Mouse (Mus musculus) lung, postnatal 0 days (tissue): Measurements from ENCODE around the gene Slc4a7. TPM values are rescaled to one million over a fixed set of nuclear protein-coding genes. Genes with fewer than 3 reads are reported as not detected.

Experiments
- ATAC-seq: fragments of 200-750 bp; cut with Nextera tagmentation; 2 replicates; pipeline ENCODE4 v1.8.0; 2017; ENCODE audit warnings: moderate library complexity
- DNase-seq: peaks from one replicate; pipeline ENCODE4 v3.0.0-alpha.2; 2016; ENCODE audit warnings: low spot score
- H3K27ac ChIP-seq: fragments of 300-500 bp; sonication (generic); 2 replicates; pipeline ENCODE4 v1.5.1; 2014; ENCODE audit warnings: antibody characterized with exemption, mild to moderate bottlenecking, low read length, mixed read lengths
- H3K27me3 ChIP-seq: fragments of 300-500 bp; sonication (generic); replicated peaks from 2 replicates; pipeline ENCODE4 v1.6.1; 2014; ENCODE audit warnings: low read length, mixed read lengths; ENCODE audit not compliant: insufficient read depth
- H3K36me3 ChIP-seq: fragments of 300-500 bp; sonication (generic); 2 replicates; pipeline ENCODE4 v1.6.1; 2014; ENCODE audit warnings: low read length, mixed read lengths; ENCODE audit not compliant: insufficient read depth
- H3K4me1 ChIP-seq: fragments of 300-500 bp; sonication (generic); 2 replicates; pipeline ENCODE4 v1.6.1; 2014; ENCODE audit warnings: antibody characterized with exemption, low read depth, low read length, mixed read lengths; ENCODE audit not compliant: insufficient read depth
- H3K4me2 ChIP-seq: fragments of 300-500 bp; sonication (generic); replicated peaks from 2 replicates; pipeline ENCODE4 v1.6.1; 2014; ENCODE audit warnings: low read depth, mild to moderate bottlenecking, low read length, moderate library complexity, mixed read lengths
- H3K4me3 ChIP-seq: fragments of 300-500 bp; sonication (generic); 2 replicates; pipeline ENCODE4 v1.5.1; 2014; ENCODE audit warnings: low read depth, low read length
- H3K9ac ChIP-seq: fragments of 300-500 bp; sonication (generic); replicated peaks from 2 replicates; pipeline ENCODE4 v1.6.1; 2014; ENCODE audit warnings: low read depth, mild to moderate bottlenecking
- H3K9me3 ChIP-seq: fragments of 300-500 bp; sonication (generic); 2 replicates; pipeline ENCODE4 v1.6.1; 2016; ENCODE audit warnings: low read length, mixed read lengths
- CTCF ChIP-seq: IDR thresholded peaks from 2 replicates; pipeline ENCODE4 v1.5.1; 2016; ENCODE audit warnings: antibody characterized with exemption, mild to moderate bottlenecking
- EP300 ChIP-seq: IDR thresholded peaks from 2 replicates; pipeline ENCODE4 v1.6.1; 2016; ENCODE audit warnings: antibody characterized with exemption, mild to moderate bottlenecking, control low read depth
- WGBS: fragments of 180-500 bp; shearing (Covaris S2); extraction: QIAGEN DNeasy Blood & Tissue Kit; methylation state at CpG from one replicate; pipeline ENCODE4 v1.1.7; 2014; 5-methylcytosine and 5-hydroxymethylcytosine counted together
- polyA plus RNA-seq: library from polyadenylated mRNA; unstranded; fragments of >200 nt; fragmentation: Nextera tagmentation; extraction: Ambion mirVana; gene quantifications from 2 replicates; pipeline ENCODE4 v1.2.1, GENCODE M21; 2015

Slc4a7 gene
- polyA plus RNA-seq, 1 experiment from 2014 or later = 7.4 TPM

DNA sequence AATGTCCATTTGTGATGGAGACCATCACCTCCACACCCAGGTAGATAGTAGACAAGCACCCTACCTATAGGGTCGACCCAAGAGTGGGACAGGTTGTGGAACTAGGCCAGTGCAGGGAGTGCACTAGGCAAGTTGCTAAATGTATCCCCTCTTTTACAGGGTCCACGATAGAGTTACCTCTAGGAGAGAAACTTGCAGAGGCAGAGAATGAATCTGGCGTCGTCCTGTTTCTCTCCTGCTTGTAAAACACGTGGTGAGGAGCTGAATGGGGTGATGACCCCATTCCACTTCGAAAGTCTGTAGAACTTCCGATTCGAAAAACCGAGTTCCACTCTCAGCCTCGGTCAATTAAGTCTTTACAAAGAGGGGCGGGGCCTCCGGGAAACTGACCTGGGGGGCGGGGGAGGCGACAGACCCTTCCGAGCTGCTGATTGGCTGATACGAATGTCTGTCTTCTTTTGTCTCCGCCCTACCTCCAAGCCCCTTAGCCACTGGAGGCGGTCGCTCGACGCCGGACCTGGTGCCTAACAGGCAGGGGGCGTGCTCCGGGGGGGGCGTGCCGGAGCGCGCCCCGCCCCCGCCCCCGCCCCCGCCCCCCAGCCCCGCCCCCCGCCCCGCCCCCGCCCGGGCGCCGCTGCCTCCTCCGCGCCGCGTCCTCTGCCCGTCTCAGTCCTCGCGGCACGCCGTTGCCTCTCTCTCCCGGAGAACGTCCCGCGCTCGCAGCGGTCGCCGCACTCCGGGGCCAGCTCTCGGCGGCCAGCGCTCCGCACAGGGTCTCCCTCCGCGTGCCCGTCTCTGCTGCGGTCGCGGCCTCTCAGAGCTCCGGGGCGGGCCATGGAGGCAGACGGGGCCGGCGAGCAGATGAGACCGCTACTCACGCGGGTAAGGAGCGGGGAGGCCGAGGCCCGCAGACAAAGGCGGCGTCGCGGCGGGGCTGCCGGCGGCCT is 593 bp downstream of the Slc4a7 start:
- ATAC-seq (peak; percentile 98), DNase-seq (peak; percentile 97)
- H3K36me3 ChIP-seq = no peaks in the 10 kb centered on the region
- H3K4me2 ChIP-seq = peak overlapping the region; percentile 83
- WGBS = under 1% methylated on average over 33 of the region's 85 CpGs
- no peaks in the 10 kb centered on the region for H3K4me1 ChIP-seq
- H3K9me3 ChIP-seq = no peaks in the 10 kb centered on the region
- H3K27ac ChIP-seq = peak overlapping the region; percentile 93
- H3K9ac ChIP-seq = peak overlapping the region; percentile 77
- H3K4me3 ChIP-seq = peak overlapping the region; percentile 86
- TF ChIP-seq CTCF (peak; percentile 13; the same call in 1 of the 2 replicates), EP300 (no peak)
- H3K27me3 ChIP-seq = no peaks in the 10 kb centered on the region

DNA sequence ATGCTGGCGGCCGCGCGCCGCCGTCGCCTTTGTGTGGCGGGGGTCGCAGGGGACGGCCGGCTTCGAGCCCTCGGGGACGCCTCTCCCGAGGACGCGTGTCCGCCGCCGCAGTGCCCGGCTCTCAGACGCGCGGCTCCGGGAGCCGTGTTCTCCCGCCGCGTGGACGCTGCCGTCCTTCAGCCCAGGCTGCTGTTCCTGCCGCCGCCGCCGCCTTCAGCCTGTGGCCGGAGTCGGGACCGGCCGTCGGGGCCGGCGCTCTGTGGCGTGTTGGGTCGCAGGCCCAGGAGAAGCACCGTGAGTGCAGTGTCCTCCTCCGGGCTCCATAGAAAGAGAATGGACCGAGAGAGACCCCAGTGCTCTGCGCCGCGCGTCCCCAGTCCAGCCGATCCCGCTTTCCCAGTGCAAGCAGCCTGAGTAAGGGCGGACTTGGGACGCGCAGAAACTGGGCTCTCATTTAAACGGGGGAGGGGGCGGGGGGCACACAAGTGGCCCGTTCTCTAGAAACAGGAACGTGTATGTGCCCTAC is 1.3 kb downstream of the Slc4a7 start:
- Histone ChIP-seq H3K4me1 (no peaks in the 10 kb centered on the region), H3K4me3 (peak overlapping the region; percentile 86), H3K36me3 (no peaks in the 10 kb centered on the region), H3K9me3 (no peaks in the 10 kb centered on the region), H3K27me3 (no peaks in the 10 kb centered on the region), H3K27ac (peak overlapping the region; percentile 93), H3K4me2 (peak overlapping the region; percentile 83), H3K9ac (peak overlapping the region; percentile 77)
- peak; percentile 70 for ATAC-seq
- TF ChIP-seq EP300 (no peak), CTCF (peak; percentile 22; the same call in 1 of the 2 replicates)
- WGBS = 0% methylated on average over 53 of the region's 60 CpGs
- peak; percentile 76 for DNase-seq

DNA sequence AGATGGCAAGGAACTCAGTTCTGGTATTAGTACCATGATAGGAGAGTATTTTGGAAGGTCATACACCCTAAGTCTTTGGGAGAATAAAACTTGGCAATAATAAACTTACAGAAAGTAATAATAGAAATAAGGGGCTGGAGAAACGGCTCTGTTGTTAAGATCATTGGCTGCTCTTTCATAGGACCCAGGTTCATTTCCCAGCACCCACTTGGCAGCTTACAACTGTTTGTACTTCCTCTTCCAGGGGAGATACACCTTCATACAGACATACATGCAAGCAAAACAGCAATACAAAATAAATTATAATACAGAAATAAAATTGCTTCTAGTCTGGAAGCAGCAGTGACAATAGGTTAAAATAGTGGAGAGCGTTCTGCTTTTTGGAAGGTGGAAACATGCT is 2.6 kb downstream of the Slc4a7 start:
- ATAC-seq = no peak
- no peak for DNase-seq
- Histone ChIP-seq H3K9me3 (no peaks in the 10 kb centered on the region), H3K27ac (no peak overlapping the region), H3K27me3 (no peaks in the 10 kb centered on the region), H3K4me2 (no peak overlapping the region), H3K9ac (no peak overlapping the region), H3K36me3 (no peaks in the 10 kb centered on the region), H3K4me3 (no peak overlapping the region), H3K4me1 (no peaks in the 10 kb centered on the region)
- TF ChIP-seq EP300 = no peak
- TF ChIP-seq CTCF = no peak
- WGBS = 77% methylated on average over 2 of the region's 2 CpGs

- H3K27me3 ChIP-seq = no peaks in the 10 kb centered on the region
- WGBS = 85% methylated on average over 3 of the region's 3 CpGs
- no peak for TF ChIP-seq EP300
- TF ChIP-seq CTCF = no peak
- H3K4me1 ChIP-seq = no peaks in the 10 kb centered on the region
- H3K4me3 ChIP-seq = no peak overlapping the region
- H3K27ac ChIP-seq = no peak overlapping the region
- ATAC-seq = no peak
- no peaks in the 10 kb centered on the region for H3K9me3 ChIP-seq
- H3K4me2 ChIP-seq = no peak overlapping the region
- no peak for DNase-seq
- no peak overlapping the region for H3K9ac ChIP-seq
- no peaks in the 10 kb centered on the region for H3K36me3 ChIP-seq
These were observed 3.0 kb downstream of the Slc4a7 start for GRCm38 (mm10) chr14:14705126-14705525.

GRCm38 (mm10) chr14:14706381-14706780 is 4.3 kb downstream of the Slc4a7 start:
- WGBS = 61% methylated on average over 1 of the region's 1 CpGs
- H3K9me3 ChIP-seq = no peaks in the 10 kb centered on the region
- no peaks in the 10 kb centered on the region for H3K4me1 ChIP-seq
- H3K9ac ChIP-seq = no peak overlapping the region
- H3K36me3 ChIP-seq = no peaks in the 10 kb centered on the region
- no peaks in the 10 kb centered on the region for H3K27me3 ChIP-seq
- no peak overlapping the region for H3K4me3 ChIP-seq
- TF ChIP-seq EP300 (no peak), CTCF (no peak)
- no peak overlapping the region for H3K27ac ChIP-seq
- ATAC-seq = no peak
- H3K4me2 ChIP-seq = no peak overlapping the region
- DNase-seq = no peak

DNA sequence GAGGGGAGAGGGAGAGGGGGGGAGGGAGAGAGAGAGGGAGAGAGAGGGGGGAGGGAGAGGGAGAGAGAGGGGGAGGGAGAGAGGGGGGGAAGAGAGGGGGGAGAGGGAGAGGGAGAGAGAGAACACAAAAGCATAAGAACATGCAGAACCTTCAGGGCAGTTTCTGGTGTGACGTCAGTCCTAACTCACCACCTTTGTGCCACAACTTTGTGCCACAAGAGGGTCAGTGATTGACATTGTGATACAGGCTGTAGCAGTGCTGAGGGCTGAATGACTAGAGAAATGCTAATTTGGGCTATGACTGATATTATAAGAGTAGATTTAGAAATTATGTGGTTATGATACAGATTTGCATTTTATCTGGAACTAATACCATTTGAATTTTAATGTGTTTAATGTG is 5.0 kb downstream of the Slc4a7 start:
- no peaks in the 10 kb centered on the region for H3K36me3 ChIP-seq
- 75% methylated on average over 1 of the region's 1 CpGs for WGBS
- no peaks in the 10 kb centered on the region for H3K4me1 ChIP-seq
- ATAC-seq (no peak), DNase-seq (no peak)
- H3K9me3 ChIP-seq = no peaks in the 10 kb centered on the region
- TF ChIP-seq EP300 (no peak), CTCF (no peak)
- H3K9ac ChIP-seq = no peak overlapping the region
- no peaks in the 10 kb centered on the region for H3K27me3 ChIP-seq
- no peak overlapping the region for H3K27ac ChIP-seq
- no peak overlapping the region for H3K4me2 ChIP-seq
- no peak overlapping the region for H3K4me3 ChIP-seq
